In the genomic region with DNA sequence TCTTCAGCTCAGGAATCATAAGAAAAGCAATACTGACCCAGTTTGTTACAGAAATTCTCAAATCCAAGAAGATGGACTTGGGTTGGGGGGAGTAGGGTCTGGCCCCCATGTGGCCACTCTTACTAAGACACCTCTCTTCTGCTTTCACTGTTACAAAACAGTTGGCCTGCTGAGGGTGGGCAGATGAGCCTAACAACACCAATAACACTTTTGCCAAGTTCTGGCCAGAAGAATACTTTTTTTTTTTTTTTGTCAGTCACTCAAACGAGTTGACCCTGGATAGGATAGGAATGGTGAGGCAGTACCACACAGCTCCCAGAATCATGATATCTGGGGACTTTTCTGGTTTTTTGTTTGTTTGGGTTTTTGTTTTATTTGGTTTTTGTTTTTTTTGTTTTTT, we compare ENCODE assay signal across 35 mouse cellular contexts. TPM values are rescaled to one million over a fixed set of nuclear protein-coding genes. Genes with fewer than 3 reads are reported as not detected.
"Had no signal": no experiment of that assay in that cellular context is flagged by ENCODE, and none has a peak within 500 bp of the region (broad histone marks: within the 10 kb centered on the region; RNA-seq: fewer than 3 reads in every experiment).

No protein-coding gene starts in this region.

- H3K9ac ChIP-seq: heart, embryonic 12.5 days; heart, embryonic 13.5 days; heart, embryonic 15.5 days; hindbrain, embryonic 12.5 days; hindbrain, embryonic 13.5 days; hindbrain, embryonic 14.5 days; hindbrain, embryonic 15.5 days; intestine, embryonic 15.5 days; kidney, embryonic 15.5 days had no signal

- H3K4me2 ChIP-seq: heart, embryonic 11.5 days; heart, embryonic 12.5 days; heart, embryonic 13.5 days; heart, embryonic 15.5 days; hindbrain, embryonic 12.5 days; hindbrain, embryonic 13.5 days; hindbrain, embryonic 14.5 days; hindbrain, embryonic 15.5 days; intestine, embryonic 15.5 days; kidney, embryonic 15.5 days had no signal

- H3K4me3 ChIP-seq: heart, embryonic 12.5 days; heart, embryonic 13.5 days; heart, embryonic 15.5 days; hindbrain, embryonic 10.5 days; hindbrain, embryonic 12.5 days; hindbrain, embryonic 13.5 days; hindbrain, embryonic 15.5 days; intestine, embryonic 15.5 days; kidney, embryonic 15.5 days; layer of hippocampus, adult 2 months; left cerebral cortex, adult 2 months had no signal

- H3K27ac ChIP-seq: heart, embryonic 13.5 days; heart, embryonic 15.5 days; hindbrain, embryonic 10.5 days; hindbrain, embryonic 12.5 days; hindbrain, embryonic 13.5 days; hindbrain, embryonic 14.5 days; hindbrain, embryonic 15.5 days; hindbrain, postnatal 0 days; intestine, embryonic 15.5 days; kidney, embryonic 15.5 days; kidney, postnatal 0 days; layer of hippocampus, adult 2 months; left cerebral cortex, adult 2 months had no signal

- ATAC-seq: hindbrain, embryonic 16.5 days; hindbrain, postnatal 0 days; inflammation-experienced regulatory T-cells, adult 6 months; intestine, embryonic 15.5 days; intestine, embryonic 16.5 days had no signal

- H3K36me3 ChIP-seq: heart, embryonic 12.5 days; heart, embryonic 13.5 days; heart, embryonic 15.5 days; hindbrain, embryonic 10.5 days; hindbrain, embryonic 12.5 days; hindbrain, embryonic 13.5 days; hindbrain, embryonic 15.5 days; intestine, embryonic 15.5 days; kidney, embryonic 15.5 days had no signal

- DNase-seq: heart, postnatal 10 days; heart, postnatal 14 days; heart, postnatal 36 days; heart, postnatal 4 days; kidney, adult 11 months; kidney, adult 18-20 months; kidney, adult 2 months; kidney, adult 8-10 months; kidney, adult 9 months; kidney, postnatal 10 days; kidney, postnatal 14 days; kidney, postnatal 25 days; kidney, postnatal 36 days; kidney, postnatal 4 days; layer of hippocampus, adult 9-11 months; layer of hippocampus, postnatal 36 days had no signal

- H3K9me3 ChIP-seq: heart, embryonic 12.5 days; heart, embryonic 13.5 days; heart, embryonic 15.5 days; hindbrain, embryonic 10.5 days; hindbrain, embryonic 12.5 days; hindbrain, embryonic 13.5 days; hindbrain, embryonic 15.5 days; intestine, embryonic 15.5 days; kidney, embryonic 15.5 days had no signal

RNA-seq across cellular contexts. Expression of a gene that starts 42.8 kb away (rescaled TPM):
- polyA plus RNA-seq: heart, embryonic 15.5 days; heart, postnatal 0 days had no signal
